Mouse (Mus musculus) ES-E14 (cell line): ENCODE results near the gene Cd36.

Experiments used
- CHD2 ChIP-seq: IDR thresholded peaks from 2 replicates; pipeline ENCODE4 v1.6.1; 2014; ENCODE audit warnings: mild to moderate bottlenecking, low read depth, low read length, inconsistent platforms
- HCFC1 ChIP-seq: IDR thresholded peaks from 2 replicates; pipeline ENCODE4 v1.6.1; 2012; ENCODE audit warnings: low read length, inconsistent platforms, borderline replicate concordance; ENCODE audit not compliant: insufficient read depth
- MAFK ChIP-seq: IDR thresholded peaks from 2 replicates; pipeline ENCODE4 v1.6.1; 2014; ENCODE audit warnings: mild to moderate bottlenecking, low read depth, low read length, inconsistent platforms; ENCODE audit not compliant: insufficient read depth

- no peak for TF ChIP-seq CHD2
- TF ChIP-seq HCFC1: no peak
- no peak for TF ChIP-seq MAFK
Observed at GRCm38 (mm10) chr5:17881542-17881896, 7.1 kb downstream of the Cd36 start.
